Mouse (Mus musculus): ENCODE measurements at regions not wholly inside any gene's neighbourhood (a gene's known extent, or its start where the extent isn't known, plus 50 kb on each side); places are given as distances from the start of the nearest gene placed in this dataset.

DNA sequence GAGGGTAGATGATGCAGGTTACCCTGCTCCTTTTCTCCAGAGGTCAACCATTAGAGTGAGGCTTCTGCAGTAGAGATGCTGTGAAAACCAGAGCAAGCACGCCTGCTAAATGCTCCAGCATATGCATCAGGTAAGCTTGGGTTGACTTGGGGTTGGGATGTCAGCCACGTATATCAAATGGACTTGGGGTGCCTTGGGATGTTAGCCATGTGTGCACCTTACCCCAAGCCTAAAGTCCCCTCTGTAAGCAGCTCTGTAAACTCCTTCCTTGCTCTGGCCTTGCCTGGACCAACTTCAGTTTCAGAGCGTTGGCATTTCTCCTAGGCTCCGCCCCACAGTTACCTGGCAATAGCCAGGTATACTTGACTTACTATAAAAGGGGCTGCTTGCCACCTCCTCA is 155.3 kb upstream of the Tmtc1 start:
- DNase-seq: no peak

DNA sequence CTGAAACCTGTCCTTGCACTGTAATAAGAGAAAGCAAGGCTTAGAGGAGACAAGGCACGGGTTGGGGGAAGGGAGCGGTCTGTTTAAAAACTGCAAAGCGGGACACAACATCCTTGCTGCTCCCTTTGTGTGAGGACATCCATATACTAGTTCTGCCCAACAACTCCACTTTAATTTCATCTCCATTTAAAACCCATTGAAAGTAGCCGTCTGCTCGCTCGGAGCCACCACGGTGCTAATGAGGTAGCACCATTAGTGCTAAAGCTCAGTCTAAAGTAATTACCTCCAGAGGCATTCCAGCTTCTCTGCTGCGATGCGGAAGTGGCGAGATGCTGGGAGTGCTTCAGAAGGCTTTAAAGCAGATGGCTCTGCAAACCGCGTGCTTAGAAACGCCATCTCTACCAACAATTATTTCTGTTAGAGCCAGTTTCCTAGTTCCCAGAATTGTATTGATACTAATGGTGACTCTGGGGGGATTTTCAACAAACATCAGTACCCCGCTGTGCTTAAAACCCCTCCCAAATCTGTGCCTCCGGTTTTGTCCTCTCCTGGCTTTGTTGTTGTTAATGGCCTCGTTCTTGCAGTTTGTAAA is 154.7 kb upstream of the Tmtc1 start:
- no peak for DNase-seq

GRCm38 (mm10) chr6:148595009-148595770 is 151.0 kb upstream of the Tmtc1 start:
- DNase-seq: no peak

DNA sequence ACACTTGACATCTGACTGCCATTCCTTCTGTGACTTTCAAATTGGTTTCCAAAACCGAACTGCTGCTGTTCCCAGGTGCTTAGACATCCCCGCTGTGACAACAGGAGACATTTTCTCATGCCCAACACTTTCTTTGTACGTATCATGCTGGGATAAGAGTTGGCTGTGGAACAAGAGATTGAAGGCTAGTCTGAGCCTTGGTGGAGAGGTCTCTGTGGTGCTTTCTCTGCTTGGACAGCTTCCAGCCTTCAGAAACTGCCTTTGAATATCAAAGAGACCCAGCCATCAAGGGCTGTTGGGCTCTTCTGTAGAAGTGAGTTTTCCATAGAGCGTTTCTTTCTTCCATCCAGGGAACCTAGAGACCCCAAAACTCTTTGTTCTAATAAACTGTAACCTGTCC is 144.8 kb upstream of the Tmtc1 start:
- no peak for DNase-seq

GRCm38 (mm10) chr6:148586439-148587321 is 142.5 kb upstream of the Tmtc1 start:
- no peak for DNase-seq

DNA sequence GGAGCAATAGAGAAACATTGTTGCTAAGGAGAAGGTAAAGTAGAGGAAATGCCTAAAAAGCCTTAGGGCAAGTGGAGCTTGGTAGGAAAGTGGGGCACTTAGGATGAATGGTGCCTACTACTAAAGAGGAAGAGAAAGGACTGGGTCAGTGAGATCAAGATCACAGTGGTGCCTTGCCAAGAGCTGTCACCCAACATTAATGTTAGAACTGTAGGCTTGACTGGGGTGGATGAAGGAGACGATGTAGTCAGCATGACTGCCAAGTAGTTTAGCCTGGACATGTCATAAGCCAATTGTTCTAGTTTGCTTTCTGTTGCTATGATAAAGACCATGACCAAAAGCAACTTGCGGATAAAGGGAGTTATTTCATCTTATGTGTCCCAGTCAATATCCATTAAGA is 139.9 kb upstream of the Tmtc1 start:
- DNase-seq: no peak

GRCm38 (mm10) chr6:148578281-148578680 is 134.1 kb upstream of the Tmtc1 start:
- no peak for DNase-seq

GRCm38 (mm10) chr6:148577663-148578062 is 133.5 kb upstream of the Tmtc1 start:
- no peak for DNase-seq

GRCm38 (mm10) chr6:148574742-148575453 is 130.7 kb upstream of the Tmtc1 start:
- no peak for DNase-seq

DNA sequence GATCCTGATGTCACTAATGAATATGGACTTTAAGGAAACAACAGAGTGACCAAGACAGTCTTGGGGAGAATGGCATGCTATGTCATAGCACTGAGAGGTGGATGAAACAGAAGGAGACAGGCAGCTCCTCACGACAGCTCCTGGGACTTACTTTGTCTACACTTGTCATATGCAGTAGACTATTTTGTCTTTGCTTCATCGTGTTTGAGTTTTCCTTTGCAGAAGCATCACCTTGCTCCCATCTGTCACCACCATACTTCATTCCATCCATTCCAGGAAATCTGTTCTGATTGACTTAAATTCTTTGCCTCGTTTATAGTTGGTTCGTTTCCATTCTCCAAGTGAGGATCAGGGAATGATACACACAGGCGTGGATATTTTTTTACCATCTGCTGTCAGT is 128.0 kb upstream of the Tmtc1 start:
- no peak for DNase-seq

- no peak for DNase-seq
Measured at GRCm38 (mm10) chr6:148571651-148572050, 127.5 kb upstream of the Tmtc1 start.

DNA sequence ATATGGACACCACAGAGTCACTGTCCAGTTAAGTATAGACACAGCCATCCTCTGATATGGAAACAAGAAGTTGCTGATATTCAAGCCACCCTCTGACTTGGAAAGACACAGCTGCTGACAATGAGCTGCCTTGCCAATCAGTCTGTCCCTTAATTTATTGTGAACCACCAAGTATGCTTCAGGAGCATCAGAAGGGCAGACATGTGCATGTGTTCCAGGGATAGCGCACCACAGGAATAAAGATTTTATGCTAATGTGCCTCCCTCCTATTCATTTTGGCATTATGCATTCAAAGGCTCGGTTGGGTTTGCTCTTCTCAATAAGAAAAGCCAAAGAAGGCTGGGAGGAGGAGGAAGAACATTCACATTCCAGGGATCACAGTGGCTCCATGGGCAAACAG is 120.0 kb upstream of the Tmtc1 start:
- DNase-seq: no peak

GRCm38 (mm10) chr6:148562206-148562708 is 118.1 kb upstream of the Tmtc1 start:
- DNase-seq: no peak

- DNase-seq: no peak
Measured at GRCm38 (mm10) chr6:148556484-148556871, 112.3 kb upstream of the Tmtc1 start.

GRCm38 (mm10) chr6:148555651-148556483 is 111.7 kb upstream of the Tmtc1 start:
- DNase-seq: no peak

DNA sequence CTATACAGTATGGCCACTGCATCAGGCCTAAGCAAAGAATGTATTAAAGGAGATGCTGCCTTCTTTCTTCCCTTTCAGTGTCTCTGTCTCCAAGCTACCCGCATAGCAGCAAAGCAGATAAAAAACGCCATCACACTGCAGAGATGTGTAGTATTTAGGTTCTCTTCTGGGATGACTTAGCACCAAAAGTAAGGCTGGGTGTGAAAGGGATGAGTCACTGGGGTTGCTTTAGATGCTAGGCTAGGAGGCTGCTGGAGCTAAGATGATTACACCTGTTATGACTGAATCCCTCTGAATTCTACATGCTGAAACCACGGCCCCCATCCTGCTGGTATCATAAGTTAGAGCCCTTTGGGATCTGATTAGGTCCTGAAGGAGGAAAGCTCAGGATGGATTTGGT is 110.3 kb upstream of the Tmtc1 start:
- DNase-seq: no peak

GRCm38 (mm10) chr6:148553616-148554015 is 109.4 kb upstream of the Tmtc1 start:
- DNase-seq: no peak

- DNase-seq: no peak
Measured at GRCm38 (mm10) chr6:148551097-148551496, 106.9 kb upstream of the Tmtc1 start.

GRCm38 (mm10) chr6:148548138-148548778 is 104.1 kb upstream of the Tmtc1 start:
- no peak for DNase-seq

- DNase-seq: no peak
Measured at GRCm38 (mm10) chr6:148543047-148543446, 98.9 kb upstream of the Tmtc1 start.

- no peak for DNase-seq
Measured at GRCm38 (mm10) chr6:148541981-148542380, 97.8 kb upstream of the Tmtc1 start.

All from cerebellum, postnatal 25 days (tissue).